Mouse (Mus musculus): ENCODE results near the gene Krtap28-10. TPM values are rescaled to one million over a fixed set of nuclear protein-coding genes. Genes with fewer than 3 reads are reported as not detected.

Krtap28-10 gene
- polyA plus RNA-seq (2012; rRNA removed) = not detected in 2 replicates

DNA sequence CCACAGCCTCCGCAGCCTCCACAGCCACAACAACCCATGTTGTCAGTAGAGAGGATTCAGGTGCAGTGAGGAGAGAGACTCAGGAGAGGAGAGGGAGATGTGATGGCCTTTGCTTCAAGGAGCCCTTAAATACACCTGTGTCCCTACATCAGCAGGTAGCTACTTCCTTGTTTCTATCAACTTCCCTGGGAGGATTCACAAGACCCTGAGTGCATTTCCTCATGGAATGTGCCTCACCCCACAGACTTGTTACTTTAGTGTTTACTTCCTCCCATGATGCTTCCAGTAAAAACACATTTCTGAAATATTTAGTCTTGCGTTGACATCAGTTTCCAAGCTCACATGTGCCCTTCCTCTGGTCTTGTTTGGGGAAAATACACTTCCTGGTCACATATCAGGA is at the start of gene Krtap28-10:
TSS of gene Krtap28-10 (minus strand) at position 101 of the 400 bp plus-strand sequence.

DNA sequence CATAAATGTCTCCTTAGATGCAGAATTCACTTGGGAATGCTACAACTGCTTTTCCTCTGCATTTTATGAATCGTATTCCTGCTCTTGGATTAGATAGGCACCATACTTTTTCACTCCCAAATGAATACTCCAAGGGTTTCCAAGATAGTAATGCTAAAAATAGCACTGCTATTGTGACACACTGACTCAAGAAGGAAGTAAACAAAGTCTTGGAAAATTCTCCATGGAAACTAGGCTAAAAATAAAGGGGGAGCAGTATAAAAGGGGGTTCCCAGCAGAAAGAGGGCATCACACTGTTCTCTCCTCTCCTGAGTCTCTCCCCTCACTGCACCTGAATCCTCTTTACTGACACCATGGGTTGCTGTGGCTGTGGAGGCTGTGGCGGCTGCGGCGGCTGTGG is 18.4 kb upstream of the Krtap28-10 start, which contains the start of gene Krtap28-13:
TSS of gene Krtap28-13 (plus strand) at position 288 of the 400 bp plus-strand sequence.

DNA sequence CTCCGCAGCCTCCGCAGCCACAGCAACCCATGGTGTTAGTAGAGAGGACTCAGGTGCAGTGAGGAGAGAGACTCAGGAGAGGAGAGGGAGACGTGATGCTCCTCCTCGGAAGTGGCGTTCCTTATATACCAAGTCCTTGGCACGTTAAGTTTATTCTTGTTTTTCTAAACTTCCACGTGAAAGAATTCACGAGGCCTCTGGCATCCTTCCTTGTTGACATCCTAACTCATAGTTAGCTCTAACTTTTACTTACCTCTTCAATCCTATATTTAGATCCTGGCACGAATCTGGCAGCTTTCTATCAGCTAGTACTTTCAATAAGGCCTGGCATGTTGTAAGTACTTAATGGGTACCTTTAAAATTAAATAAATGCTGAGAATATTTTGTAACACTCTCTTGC is 17.0 kb upstream of the Krtap28-10 start, which contains the start of gene A030005K14Rik:
TSS of gene A030005K14Rik (minus strand) at position 101 of the 400 bp plus-strand sequence.

DNA sequence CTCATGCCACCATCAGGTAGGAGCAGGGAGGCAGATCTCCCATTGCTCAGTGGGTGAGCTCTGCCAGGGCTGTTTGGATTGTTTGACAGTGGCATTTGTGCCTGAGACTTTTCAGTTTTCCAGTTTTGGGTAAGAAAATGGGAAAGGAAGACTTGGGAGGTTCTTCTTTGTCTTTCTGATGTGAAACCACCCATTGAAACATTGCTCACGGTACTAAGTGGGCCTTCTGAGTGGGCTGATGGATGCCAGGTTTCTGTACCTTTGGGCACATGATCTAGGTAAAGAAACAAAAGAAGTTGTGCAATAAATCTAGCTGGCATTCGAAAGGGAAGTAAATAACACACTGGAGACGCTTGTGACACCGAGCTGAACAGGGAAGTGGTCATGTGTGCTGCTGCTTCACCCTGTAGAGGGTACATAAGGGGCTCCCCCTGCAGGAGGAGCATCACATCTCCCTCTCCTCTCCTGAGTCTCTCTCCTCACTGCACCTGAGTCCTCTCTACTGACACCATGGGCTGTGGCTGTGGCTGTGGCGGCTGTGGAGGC is 2.7 kb upstream of the Krtap28-10 start, which contains the start of gene Gm47969:
TSS of gene Gm47969 (plus strand) at position 51 of the 546 bp plus-strand sequence.

DNA sequence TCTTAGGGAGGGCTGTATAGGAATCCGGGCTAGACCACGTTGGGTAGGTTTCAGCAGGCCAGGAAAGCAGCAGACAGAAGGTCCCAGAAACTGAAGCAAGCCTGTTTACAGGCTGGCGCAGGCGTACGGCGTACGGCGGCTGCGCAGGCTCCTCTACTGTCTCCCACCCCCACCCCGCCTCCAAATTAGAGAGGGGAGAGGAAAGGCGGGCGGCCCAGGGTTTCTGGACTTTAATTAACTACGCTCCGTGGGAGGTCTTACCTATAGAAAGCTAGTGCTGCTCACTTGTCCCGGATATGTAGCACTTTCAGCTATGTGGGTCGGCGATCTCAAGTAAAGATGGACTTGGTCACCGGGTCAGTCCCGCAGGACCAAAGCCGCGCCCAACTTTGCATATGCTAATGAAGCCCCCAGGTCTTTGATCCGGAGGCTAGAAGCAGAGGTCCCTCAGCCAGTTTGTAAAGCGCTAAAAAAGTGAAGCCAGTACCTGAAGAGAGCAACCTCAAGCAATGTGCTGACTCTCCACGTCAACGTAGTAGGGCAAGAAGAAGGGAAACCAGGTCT is 4.1 kb downstream of the Krtap28-10 start, which contains the start of gene Slc19a3:
TSS of gene Slc19a3 (minus strand) at position 340 of the 564 bp plus-strand sequence.

DNA sequence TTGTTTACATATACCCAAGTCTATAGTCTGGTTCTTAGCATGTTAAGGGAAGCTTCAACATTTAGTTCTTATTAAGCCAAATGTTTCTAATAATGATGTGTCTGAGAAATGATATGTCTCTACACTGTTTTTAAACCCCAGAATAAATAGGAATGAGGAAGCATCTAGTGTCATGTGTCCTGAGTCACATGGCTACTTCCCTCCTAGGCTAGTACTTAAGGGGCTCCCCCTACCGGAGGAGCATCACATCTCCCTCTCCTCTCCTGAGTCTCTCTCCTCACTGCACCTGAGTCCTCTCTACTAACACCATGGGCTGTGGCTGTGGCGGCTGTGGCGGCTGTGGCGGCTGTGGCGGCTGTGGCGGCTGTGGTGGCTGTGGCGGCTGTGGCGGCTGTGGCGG is 42.0 kb downstream of the Krtap28-10 start, which contains the start of gene Gm47959:
TSS of gene Gm47959 (plus strand) at position 243 of the 400 bp plus-strand sequence.

Other genes starting within 250 kb of the Krtap28-10 start
- gene Agfg1, start 203.0 kb downstream of the Krtap28-10 start, polyA plus RNA-seq (2012; rRNA removed) = 54.6 and 57.5 TPM in 2 replicates
- 1.8 and 2.0 TPM in 2 replicates for gene A030005L19Rik, start 129.2 kb downstream of the Krtap28-10 start, polyA plus RNA-seq (2012; rRNA removed)
- gene A030014E15Rik, start 117.6 kb downstream of the Krtap28-10 start, polyA plus RNA-seq (2012; rRNA removed) = 0.12 and 0.18 TPM in 2 replicates
- not detected in 2 replicates for gene Gm6217, start 111.1 kb downstream of the Krtap28-10 start, polyA plus RNA-seq (2012; rRNA removed)
- not detected in 2 replicates for gene A030003K21Rik, start 99.1 kb downstream of the Krtap28-10 start, polyA plus RNA-seq (2012; rRNA removed)
- not detected in 2 replicates for gene Gm7544, start 86.5 kb downstream of the Krtap28-10 start, polyA plus RNA-seq (2012; rRNA removed)
- gene Gm47955, start 82.2 kb downstream of the Krtap28-10 start, polyA plus RNA-seq (2012; rRNA removed) = not detected in 2 replicates
- gene Gm47959, start 41.9 kb downstream of the Krtap28-10 start, polyA plus RNA-seq (2012; rRNA removed) = not detected in 2 replicates
- 2.0 TPM in 2 replicates for gene Slc19a3, start 4.0 kb downstream of the Krtap28-10 start, polyA plus RNA-seq (2012; rRNA removed)
- not detected in 2 replicates for gene Gm47969, start 2.5 kb upstream of the Krtap28-10 start, polyA plus RNA-seq (2012; rRNA removed)
- not detected in 2 replicates for gene A030005K14Rik, start 16.9 kb upstream of the Krtap28-10 start, polyA plus RNA-seq (2012; rRNA removed)
- not detected in 2 replicates for gene Krtap28-13, start 18.4 kb upstream of the Krtap28-10 start, polyA plus RNA-seq (2012; rRNA removed)
- gene Ccl20, start 74.3 kb upstream of the Krtap28-10 start, polyA plus RNA-seq (2012; rRNA removed) = not detected in 2 replicates
- 3.0 and 5.1 TPM in 2 replicates for gene Daw1, start 117.3 kb upstream of the Krtap28-10 start, polyA plus RNA-seq (2012; rRNA removed)